Mouse (Mus musculus): Measurements from ENCODE around the gene Mtx3. TPM values are rescaled to one million over a fixed set of nuclear protein-coding genes. Genes with fewer than 3 reads are reported as not detected.

Mtx3 gene
- polyA plus RNA-seq, 1 experiment = not detected

- TF ChIP-seq CTCF (IDR thresholded peaks at IDR 0.05; ENCODE audit: insufficient read depth, low read depth, low read length) (no peak), POLR2A (IDR thresholded peaks at IDR 0.05; ENCODE audit: insufficient read depth, low read depth, low read length) (no peak)
- Histone ChIP-seq H3K4me1 (ENCODE audit: control insufficient read depth, insufficient read depth, low read length) (0 out of 2 replicates have a peak, but pooled peaks cover 2% of the 10 kb centered on the region), H3K27ac (ENCODE audit: insufficient read depth, low read depth, low read length) (no peak overlapping the region), H3K4me3 (ENCODE audit: insufficient read depth, low read depth, low read length) (no peak overlapping the region)
- WGBS = 62% methylated on average over 9 of the region's 9 CpGs
Measured at GRCm38 (mm10) chr13:92879933-92880332, 35.4 kb downstream of the Mtx3 start.

- H3K27ac ChIP-seq (ENCODE audit: insufficient read depth, low read depth, low read length) = no peak overlapping the region
- H3K4me3 ChIP-seq (ENCODE audit: insufficient read depth, low read depth, low read length) = no peak overlapping the region
- H3K4me1 ChIP-seq (ENCODE audit: control insufficient read depth, insufficient read depth, low read length) = 0 out of 2 replicates have a peak, but pooled peaks cover 2% of the 10 kb centered on the region
- TF ChIP-seq POLR2A (IDR thresholded peaks at IDR 0.05; ENCODE audit: insufficient read depth, low read depth, low read length) = no peak
- TF ChIP-seq CTCF (IDR thresholded peaks at IDR 0.05; ENCODE audit: insufficient read depth, low read depth, low read length) = no peak
Measured at GRCm38 (mm10) chr13:92880589-92880988, 36.0 kb downstream of the Mtx3 start.

- 65% methylated on average over 9 of the region's 9 CpGs for WGBS
- TF ChIP-seq POLR2A (IDR thresholded peaks at IDR 0.05; ENCODE audit: insufficient read depth, low read depth, low read length) = no peak
- TF ChIP-seq CTCF (IDR thresholded peaks at IDR 0.05; ENCODE audit: insufficient read depth, low read depth, low read length) = no peak
- Histone ChIP-seq H3K27ac (ENCODE audit: insufficient read depth, low read depth, low read length) (no peak overlapping the region), H3K4me1 (ENCODE audit: control insufficient read depth, insufficient read depth, low read length) (0 out of 2 replicates have a peak, but pooled peaks cover 2% of the 10 kb centered on the region), H3K4me3 (ENCODE audit: insufficient read depth, low read depth, low read length) (no peak overlapping the region)
Measured at GRCm38 (mm10) chr13:92882271-92882985, 37.9 kb downstream of the Mtx3 start.

- WGBS = 90% methylated on average over 7 of the region's 7 CpGs
- TF ChIP-seq POLR2A (IDR thresholded peaks at IDR 0.05; ENCODE audit: insufficient read depth, low read depth, low read length) (no peak), CTCF (IDR thresholded peaks at IDR 0.05; ENCODE audit: insufficient read depth, low read depth, low read length) (no peak)
Measured at GRCm38 (mm10) chr13:92882986-92883720, 38.6 kb downstream of the Mtx3 start.

GRCm38 (mm10) chr13:92884206-92884605, 39.6 kb downstream of the Mtx3 start:
- Histone ChIP-seq H3K4me1 (ENCODE audit: control insufficient read depth, insufficient read depth, low read length) (0 out of 2 replicates have a peak, but pooled peaks cover 2% of the 10 kb centered on the region), H3K4me3 (ENCODE audit: insufficient read depth, low read depth, low read length) (no peak overlapping the region), H3K27ac (ENCODE audit: insufficient read depth, low read depth, low read length) (no peak overlapping the region)
- 92% methylated on average over 1 of the region's 1 CpGs for WGBS
- TF ChIP-seq CTCF (IDR thresholded peaks at IDR 0.05; ENCODE audit: insufficient read depth, low read depth, low read length) (no peak), POLR2A (IDR thresholded peaks at IDR 0.05; ENCODE audit: insufficient read depth, low read depth, low read length) (no peak)

More at GRCm38 (mm10) chr13:92882986-92883720, 38.6 kb downstream of the Mtx3 start:
- no peak overlapping the region for H3K4me3 ChIP-seq (ENCODE audit: insufficient read depth, low read depth, low read length)
- 0 out of 2 replicates have a peak, but pooled peaks cover 2% of the 10 kb centered on the region for H3K4me1 ChIP-seq (ENCODE audit: control insufficient read depth, insufficient read depth, low read length)
- H3K27ac ChIP-seq (ENCODE audit: insufficient read depth, low read depth, low read length) = no peak overlapping the region

GRCm38 (mm10) chr13:92884930-92885329, 40.4 kb downstream of the Mtx3 start:
- 89% methylated on average over 1 of the region's 1 CpGs for WGBS
- 0 out of 2 replicates have a peak, but pooled peaks cover 2% of the 10 kb centered on the region for H3K4me1 ChIP-seq (ENCODE audit: control insufficient read depth, insufficient read depth, low read length)

GRCm38 (mm10) chr13:92899087-92899486, 54.5 kb downstream of the Mtx3 start:
- WGBS = 92% methylated on average over 6 of the region's 6 CpGs
- H3K4me3 ChIP-seq (ENCODE audit: insufficient read depth, low read depth, low read length) = no peak overlapping the region
- H3K4me1 ChIP-seq (ENCODE audit: control insufficient read depth, insufficient read depth, low read length) = no peaks in the 10 kb centered on the region
- H3K27ac ChIP-seq (ENCODE audit: insufficient read depth, low read depth, low read length) = no peak overlapping the region
- TF ChIP-seq CTCF (IDR thresholded peaks at IDR 0.05; ENCODE audit: insufficient read depth, low read depth, low read length) (no peak), POLR2A (IDR thresholded peaks at IDR 0.05; ENCODE audit: insufficient read depth, low read depth, low read length) (no peak)

More at GRCm38 (mm10) chr13:92884930-92885329, 40.4 kb downstream of the Mtx3 start:
- no peak overlapping the region for H3K4me3 ChIP-seq (ENCODE audit: insufficient read depth, low read depth, low read length)
- H3K27ac ChIP-seq (ENCODE audit: insufficient read depth, low read depth, low read length) = no peak overlapping the region
- TF ChIP-seq POLR2A (IDR thresholded peaks at IDR 0.05; ENCODE audit: insufficient read depth, low read depth, low read length) (no peak), CTCF (IDR thresholded peaks at IDR 0.05; ENCODE audit: insufficient read depth, low read depth, low read length) (no peak)

- 57% methylated on average over 4 of the region's 4 CpGs for WGBS
- peaks cover 2% of the 10 kb centered on the region; the same call in 1 of the 2 replicates for H3K4me1 ChIP-seq (ENCODE audit: control insufficient read depth, insufficient read depth, low read length)
Measured at GRCm38 (mm10) chr13:92903291-92903690, 58.7 kb downstream of the Mtx3 start.

GRCm38 (mm10) chr13:92905944-92906343, 61.4 kb downstream of the Mtx3 start:
- no peak for TF ChIP-seq CTCF (IDR thresholded peaks at IDR 0.05; ENCODE audit: insufficient read depth, low read depth, low read length)
- no peak for TF ChIP-seq POLR2A (IDR thresholded peaks at IDR 0.05; ENCODE audit: insufficient read depth, low read depth, low read length)
- Histone ChIP-seq H3K27ac (ENCODE audit: insufficient read depth, low read depth, low read length) (no peak overlapping the region), H3K4me3 (ENCODE audit: insufficient read depth, low read depth, low read length) (no peak overlapping the region), H3K4me1 (ENCODE audit: control insufficient read depth, insufficient read depth, low read length) (peaks cover 2% of the 10 kb centered on the region; the same call in 1 of the 2 replicates)
- 92% methylated on average over 5 of the region's 5 CpGs for WGBS

More at GRCm38 (mm10) chr13:92903291-92903690, 58.7 kb downstream of the Mtx3 start:
- no peak overlapping the region for H3K27ac ChIP-seq (ENCODE audit: insufficient read depth, low read depth, low read length)
- H3K4me3 ChIP-seq (ENCODE audit: insufficient read depth, low read depth, low read length) = no peak overlapping the region
- TF ChIP-seq CTCF (IDR thresholded peaks at IDR 0.05; ENCODE audit: insufficient read depth, low read depth, low read length) (no peak), POLR2A (IDR thresholded peaks at IDR 0.05; ENCODE audit: insufficient read depth, low read depth, low read length) (no peak)

Measured in olfactory bulb, adult 2 months (tissue).